ENCODE assay signal across 15 mouse cellular contexts in the genomic region with DNA sequence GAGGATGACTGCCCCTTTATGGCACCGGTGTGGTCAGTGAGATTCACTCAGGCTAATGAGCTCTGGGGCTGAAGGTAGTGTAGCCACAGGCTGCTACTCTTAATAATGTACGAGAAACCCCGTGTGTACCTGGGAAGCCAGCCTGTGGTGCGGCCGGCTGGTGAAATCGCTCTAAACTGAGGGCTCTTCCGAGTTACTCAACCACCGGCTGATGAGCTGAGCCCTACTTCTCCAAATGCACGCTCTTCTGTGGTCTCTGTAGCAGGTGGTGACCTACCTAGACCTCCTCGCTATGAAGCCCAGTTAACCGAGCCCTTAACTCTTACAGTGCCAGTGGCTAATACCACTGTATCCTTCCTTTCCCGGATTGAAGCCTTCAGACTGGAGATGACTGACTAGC.
"Had no signal": no experiment of that assay in that cellular context is flagged by ENCODE, and none has a peak within 500 bp of the region (broad histone marks: within the 10 kb centered on the region; RNA-seq: fewer than 3 reads in every experiment).

No protein-coding gene starts in this region.

- H3K9ac ChIP-seq: limb, embryonic 15.5 days; liver, embryonic 12.5 days; lung, embryonic 14.5 days; neural tube, embryonic 15.5 days had no signal

- H3K27ac ChIP-seq: kidney, postnatal 0 days; limb, embryonic 15.5 days; liver, embryonic 12.5 days; neural tube, embryonic 15.5 days; stomach, postnatal 0 days had no signal

- H3K27me3 ChIP-seq: limb, embryonic 15.5 days; liver, embryonic 12.5 days; neural tube, embryonic 15.5 days had no signal

- H3K4me3 ChIP-seq: limb, embryonic 15.5 days; liver, embryonic 12.5 days; myocyte; neural tube, embryonic 15.5 days had no signal

- H3K4me2 ChIP-seq: limb, embryonic 15.5 days; liver, embryonic 12.5 days; lung, embryonic 14.5 days; neural tube, embryonic 15.5 days had no signal

- H3K36me3 ChIP-seq: limb, embryonic 15.5 days; liver, embryonic 12.5 days had no signal

- ATAC-seq: liver, embryonic 12.5 days had no signal

- H3K9me3 ChIP-seq: neural tube, embryonic 15.5 days had no signal

- H3K4me1 ChIP-seq: liver, embryonic 12.5 days; neural tube, embryonic 15.5 days had no signal

- DNase-seq: kidney, adult 11 months; kidney, postnatal 36 days; layer of hippocampus, adult 9-11 months; layer of hippocampus, postnatal 36 days; lung, embryonic 14.5 days; lung, postnatal 10 days; lung, postnatal 4 days; midbrain, embryonic 14.5 days; right cerebral cortex, adult 18-20 months had no signal
